Mouse (Mus musculus): Measurements from ENCODE around the gene Elk3.
"Not testable (repeated sequence)": the region's sequence is repeated elsewhere in the genome, so short reads cannot be mapped to it uniquely, and the experiment has no call there.

The Elk3 gene

DNA sequence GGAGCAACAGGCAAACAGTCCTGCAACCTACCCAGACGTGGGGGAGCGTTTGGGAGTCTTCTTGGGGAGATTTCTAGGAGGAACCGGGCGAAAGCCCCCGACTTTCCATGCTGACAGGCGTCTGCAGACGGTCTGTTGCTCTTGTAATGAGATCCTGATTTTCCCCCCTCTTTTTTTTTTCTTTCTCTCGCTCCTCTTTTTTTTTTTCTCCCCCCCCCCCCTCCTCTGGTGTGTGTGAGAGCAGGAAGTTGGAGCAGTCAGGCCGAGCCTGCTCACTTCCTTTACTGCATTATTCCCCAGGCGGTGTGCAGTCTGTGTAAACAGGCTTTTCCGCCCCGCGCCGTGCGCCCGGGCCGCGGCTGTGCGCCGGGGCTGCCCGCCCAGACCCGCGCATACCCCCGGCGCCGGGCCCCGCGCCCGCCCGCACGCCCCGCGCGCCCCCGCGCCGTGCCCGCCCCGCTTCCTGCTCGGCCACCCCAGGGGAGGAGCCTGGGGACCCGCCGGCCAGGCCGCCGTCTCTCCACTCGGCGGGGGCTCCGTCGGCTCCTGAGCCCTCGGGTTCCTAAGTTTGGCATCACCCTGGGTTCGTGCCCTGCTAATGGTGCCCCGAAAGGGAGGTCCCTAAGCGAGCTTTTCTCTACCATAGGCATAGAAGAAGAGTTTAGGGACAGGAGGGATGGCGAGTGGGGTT lies at the start of gene Elk3:
Gene Elk3, minus strand, starts transcription at position 415 of the 691 bp plus-strand sequence.
- peak; percentile 63 for DNase-seq (ENCODE audit: low spot score)

- no peak for DNase-seq (ENCODE audit: low spot score)
Observed at GRCm38 (mm10) chr10:93360623-93361022, 49.7 kb upstream of the Elk3 start.

DNA sequence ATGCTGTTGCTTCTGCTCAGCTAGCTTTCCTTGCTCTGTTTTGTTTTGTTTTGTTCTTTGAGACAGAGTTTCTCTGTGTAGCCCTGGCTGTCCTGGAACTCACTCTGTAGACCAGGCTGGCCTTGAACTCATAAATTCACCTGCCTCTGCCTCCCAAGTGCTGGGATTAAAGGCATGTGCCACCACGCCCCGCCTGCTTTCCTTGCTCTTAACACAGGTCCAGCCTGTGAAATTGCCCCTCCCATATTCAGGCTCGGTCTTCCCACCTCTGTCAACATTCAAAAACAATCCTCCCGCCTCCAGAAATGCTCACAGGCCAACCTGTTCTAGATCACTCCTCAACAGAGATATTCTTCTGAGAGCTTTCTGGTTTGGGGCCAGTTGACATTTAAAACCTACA lies 49.3 kb upstream of the Elk3 start:
- not testable (repeated sequence) for DNase-seq (ENCODE audit: low spot score)

DNA sequence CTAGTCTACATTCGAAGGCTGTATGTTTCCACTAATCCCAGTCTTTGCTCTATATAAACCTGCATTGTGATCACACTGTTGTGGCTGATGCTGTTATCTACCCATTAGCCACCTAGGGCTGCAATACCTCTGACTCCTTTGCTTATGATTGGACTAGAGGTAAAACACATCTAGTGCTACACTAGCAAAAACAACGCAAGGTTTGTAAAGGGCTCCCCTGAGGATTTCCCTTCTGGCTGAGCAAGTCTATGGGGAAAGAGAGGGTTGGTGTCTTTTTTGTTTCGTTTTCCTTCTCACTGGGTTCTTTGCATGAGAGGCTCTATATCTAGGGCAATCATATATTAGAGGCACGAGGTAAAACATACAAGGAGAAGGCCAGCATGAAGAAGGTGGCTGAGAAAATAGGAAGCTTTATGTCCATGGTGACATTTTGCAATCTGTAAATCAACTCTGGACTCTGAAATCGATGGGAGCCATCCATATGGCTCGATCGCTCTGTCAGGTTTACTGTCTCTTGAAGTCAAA lies 48.5 kb upstream of the Elk3 start:
- DNase-seq (ENCODE audit: low spot score), result no peak

DNA sequence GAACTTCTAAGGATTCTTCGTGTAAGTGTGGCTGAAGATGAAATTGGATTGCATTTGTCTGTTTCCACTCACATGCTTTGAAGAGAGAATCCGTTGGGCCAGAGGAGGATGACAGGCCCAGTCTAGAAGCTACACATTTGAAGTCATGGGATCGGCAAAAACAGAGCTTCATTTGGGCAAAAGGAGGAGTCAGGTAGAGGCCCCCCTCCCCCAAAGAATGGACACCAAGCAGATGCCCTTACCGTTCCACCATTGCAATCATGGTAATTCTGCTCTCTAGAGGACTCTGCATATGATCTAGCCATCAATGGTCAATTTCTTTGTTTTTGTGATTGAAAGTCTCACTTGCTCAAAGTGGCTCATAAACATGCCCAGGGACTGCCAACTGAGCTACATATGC lies 47.9 kb upstream of the Elk3 start:
- no peak for DNase-seq (ENCODE audit: low spot score)

GRCm38 (mm10) chr10:93357162-93357561 lies 46.2 kb upstream of the Elk3 start:
- no peak for DNase-seq (ENCODE audit: low spot score)

DNA sequence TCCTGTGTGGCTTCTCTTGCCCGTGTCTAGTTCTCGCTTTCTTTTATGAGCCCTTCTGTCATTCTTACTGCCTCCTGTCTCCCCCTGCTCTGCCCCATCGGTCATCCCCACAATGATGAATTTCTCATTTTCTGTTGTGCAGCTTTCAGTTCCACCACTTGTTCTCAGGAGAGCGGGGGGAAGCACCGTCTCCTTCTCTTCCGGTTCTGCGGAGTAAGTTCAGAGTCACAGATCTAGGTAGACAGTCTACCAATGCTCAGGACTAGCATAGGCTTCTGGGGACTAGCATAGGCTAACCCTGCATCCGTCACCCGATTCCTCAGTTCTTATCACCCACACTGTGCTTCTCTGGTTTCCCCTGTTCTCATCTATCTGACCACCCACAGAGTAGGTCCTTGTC lies 45.2 kb upstream of the Elk3 start:
- peak; percentile 31 for DNase-seq (ENCODE audit: low spot score)

DNA sequence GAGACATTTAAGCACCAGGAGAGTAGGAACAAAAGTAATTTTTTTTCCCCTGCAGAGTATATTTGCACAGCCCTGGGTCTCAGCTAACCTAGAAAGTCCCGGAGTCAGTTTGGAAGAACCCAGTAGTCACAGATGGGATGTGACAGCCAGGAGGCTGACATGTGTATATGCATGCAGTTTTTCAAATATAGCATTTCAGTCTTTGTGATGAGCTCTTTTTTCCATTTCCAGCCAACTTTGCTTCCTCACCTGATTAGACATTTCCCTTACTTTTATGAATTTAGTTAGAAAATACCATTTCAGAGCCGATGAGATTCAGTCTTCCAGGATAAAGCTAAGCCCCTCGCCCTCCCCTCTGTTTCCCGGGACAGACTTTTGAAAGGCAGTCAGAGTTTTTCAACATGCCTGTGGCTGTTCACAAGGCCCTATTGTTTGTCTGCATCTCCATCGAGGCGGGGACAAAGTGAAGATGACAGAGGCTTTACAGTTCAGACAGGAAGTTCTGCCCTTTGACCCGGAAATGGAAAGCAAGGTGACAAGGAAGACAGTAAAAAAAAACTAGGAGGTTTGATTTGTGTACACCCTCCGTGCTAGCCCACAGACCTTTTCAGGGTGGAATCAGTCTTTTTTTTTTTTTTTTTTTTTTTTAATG lies 44.5 kb upstream of the Elk3 start:
- no peak for DNase-seq (ENCODE audit: low spot score)

DNA sequence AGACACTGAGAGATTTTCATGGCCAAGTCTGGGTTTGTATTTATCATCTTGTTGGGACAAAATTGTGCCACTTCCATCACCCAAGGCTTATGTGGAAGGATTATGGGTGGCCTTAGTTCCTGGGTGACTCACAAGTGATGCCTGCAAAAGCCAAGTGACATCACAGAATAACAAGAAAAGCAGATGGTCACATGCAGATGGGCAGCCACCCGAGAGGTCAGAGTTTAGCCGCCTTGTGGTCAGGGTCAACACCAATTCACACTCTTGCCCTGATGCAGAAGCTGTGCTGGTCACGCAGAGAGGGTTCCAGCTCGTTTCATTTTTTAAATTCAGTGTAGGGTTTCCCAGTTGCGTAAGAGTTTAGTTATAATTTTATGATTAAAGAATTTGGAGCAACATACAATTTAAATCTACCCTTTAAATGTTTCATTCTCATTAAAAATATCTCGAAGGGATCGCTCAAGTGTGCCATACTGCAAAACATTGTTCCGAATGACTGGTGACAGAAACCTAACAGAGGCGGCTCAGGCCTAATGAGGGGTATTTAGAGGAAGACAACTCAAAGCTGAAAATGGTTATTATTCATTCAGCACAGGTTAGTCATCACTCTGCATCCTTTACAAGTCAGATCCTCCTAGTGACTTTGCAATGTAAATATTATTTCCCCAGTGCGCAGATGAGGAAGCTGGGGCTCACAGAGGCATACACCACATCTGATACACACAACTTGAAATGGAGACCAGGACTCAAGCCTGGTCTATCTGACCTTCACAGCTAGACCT lies 42.8 kb upstream of the Elk3 start:
- DNase-seq (ENCODE audit: low spot score), result no peak

DNA sequence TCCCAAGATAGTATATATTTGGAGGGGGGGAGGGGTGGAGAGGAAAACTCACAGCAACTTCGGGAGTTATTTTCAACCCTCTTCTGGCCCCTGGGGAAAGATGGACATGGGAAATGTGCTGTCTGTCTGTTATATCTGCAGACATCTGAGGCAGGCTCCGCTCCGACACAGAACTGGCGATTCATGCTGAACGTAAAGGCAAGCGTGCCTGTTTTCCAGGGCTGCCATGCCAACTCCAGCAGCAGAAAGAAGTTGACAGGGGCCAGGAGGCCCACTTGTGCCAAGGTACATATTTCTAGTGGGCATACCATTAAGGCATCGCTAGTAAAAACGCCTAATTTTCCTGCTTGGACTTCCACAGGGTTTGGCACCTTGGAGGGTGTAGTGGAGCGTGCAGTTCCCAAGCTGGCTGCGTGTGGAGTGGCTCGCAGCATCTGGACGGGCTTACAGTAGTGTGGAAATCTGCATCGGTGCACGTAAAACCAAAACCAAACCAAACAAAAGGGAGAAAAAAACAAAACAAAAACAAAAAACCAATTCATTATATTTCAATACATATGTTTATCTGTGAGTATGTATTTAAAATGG lies 37.1 kb upstream of the Elk3 start:
- no peak for DNase-seq (ENCODE audit: low spot score)

DNA sequence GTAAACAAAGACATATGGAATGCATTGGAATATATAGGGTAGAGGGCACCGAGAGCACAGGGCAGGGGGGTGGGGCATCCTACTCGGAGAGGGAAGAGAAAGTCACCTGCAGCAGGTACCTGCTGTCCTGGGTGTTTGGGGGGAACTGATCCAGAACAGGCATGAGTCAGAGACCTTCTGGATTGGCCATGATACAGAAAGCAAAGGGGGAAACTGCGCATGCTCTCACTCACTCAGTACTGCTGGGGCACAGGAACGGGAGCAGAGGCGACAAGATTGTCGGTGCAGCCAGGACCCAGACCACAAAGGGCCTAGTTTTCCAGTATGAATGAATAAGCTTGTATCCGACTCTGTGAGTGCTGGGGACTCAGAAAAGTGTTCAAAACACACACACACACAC lies 36.5 kb upstream of the Elk3 start:
- DNase-seq (ENCODE audit: low spot score), result no peak

DNA sequence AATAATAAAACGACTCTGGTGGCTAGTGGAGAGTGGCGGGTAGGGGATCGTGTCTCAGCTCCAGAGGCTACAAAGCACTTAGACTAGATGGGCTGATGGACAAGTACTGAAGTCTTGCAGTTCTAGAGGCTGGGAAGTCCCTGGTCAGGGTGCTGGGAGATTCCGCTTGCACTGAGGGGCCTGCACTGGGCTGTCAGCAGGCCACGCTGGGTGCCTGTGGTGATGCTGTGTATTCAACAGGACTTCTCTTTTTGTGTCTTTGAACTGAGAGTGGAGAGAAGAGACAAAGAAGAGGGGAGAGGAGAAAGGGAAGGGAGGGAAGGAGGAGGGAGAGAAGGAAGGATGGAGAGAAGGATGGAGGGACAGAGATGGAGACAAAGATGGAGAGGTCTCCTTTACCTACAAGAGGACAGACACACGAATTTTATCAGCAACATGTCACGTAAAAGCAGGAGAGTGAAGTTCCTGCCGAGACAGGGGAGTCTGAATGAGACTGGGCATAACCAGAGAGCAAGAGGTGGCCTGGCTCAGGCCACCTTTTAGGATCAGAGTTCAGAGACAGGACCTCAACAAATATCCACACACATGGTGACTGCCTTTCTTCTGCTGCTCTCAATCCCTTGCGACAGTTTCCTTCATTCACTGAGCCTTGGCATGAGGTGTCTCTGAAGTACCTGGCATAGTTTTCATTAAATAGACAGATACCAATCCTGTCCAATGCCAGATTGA lies 35.4 kb upstream of the Elk3 start:
- DNase-seq (ENCODE audit: low spot score), result no peak

DNA sequence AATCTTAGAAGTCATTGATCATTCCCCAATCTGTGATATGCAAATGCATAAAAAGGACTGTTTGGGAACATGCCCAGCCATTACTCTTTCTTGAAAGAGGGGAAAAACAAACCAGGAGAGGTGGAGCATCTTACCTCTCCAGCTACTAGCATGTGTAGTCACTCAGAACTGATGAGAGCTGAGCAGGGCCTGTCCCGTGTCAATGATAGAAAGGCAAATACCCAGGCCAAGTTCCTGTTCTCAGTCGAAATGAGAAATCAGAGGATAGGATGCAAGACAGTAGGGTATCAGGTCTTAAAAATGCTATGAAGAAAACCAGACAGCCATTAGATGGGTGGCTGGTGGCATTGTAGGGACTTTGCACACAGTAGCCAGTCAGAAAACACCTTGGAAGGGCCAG lies 34.6 kb upstream of the Elk3 start:
- no peak for DNase-seq (ENCODE audit: low spot score)

GRCm38 (mm10) chr10:93343469-93343868 lies 32.5 kb upstream of the Elk3 start:
- no peak for DNase-seq (ENCODE audit: low spot score)

GRCm38 (mm10) chr10:93342986-93343385 lies 32.1 kb upstream of the Elk3 start:
- no peak for DNase-seq (ENCODE audit: low spot score)

GRCm38 (mm10) chr10:93338526-93338925 lies 27.6 kb upstream of the Elk3 start:
- no peak for DNase-seq (ENCODE audit: low spot score)

- DNase-seq (ENCODE audit: low spot score), result no peak
Observed at GRCm38 (mm10) chr10:93336462-93336931, 25.6 kb upstream of the Elk3 start.

DNA sequence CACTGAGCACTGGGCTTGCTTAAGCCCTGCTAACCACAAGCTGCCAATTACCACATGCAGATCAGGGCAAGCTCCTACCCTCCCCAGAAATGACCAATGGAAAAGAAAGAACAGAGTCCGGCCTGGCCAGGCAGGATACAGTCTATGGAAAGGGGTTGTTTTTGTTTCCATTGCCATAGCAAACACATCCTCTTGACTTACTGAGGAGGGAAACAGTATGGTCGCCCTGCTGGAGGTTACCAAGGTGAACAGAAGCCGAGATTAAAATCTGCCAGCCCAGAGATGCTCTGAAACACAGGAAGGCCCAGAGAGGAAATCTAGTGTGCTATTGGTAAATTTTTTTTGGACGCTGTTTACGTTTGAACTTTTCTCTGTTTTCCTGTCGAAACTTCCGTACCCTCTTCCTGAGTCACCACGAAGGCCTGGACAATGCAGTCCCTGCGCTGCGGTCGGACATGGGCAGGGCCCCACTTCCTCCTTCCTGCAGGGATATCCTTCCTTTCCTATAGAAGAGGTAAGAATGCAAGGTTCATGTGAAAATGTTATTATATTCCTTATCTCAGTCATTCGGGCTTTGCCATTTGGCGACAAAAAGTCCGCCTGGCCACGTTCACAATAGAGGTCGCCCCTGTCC lies 25.0 kb upstream of the Elk3 start:
- DNase-seq (ENCODE audit: low spot score), result peak; percentile 59

DNA sequence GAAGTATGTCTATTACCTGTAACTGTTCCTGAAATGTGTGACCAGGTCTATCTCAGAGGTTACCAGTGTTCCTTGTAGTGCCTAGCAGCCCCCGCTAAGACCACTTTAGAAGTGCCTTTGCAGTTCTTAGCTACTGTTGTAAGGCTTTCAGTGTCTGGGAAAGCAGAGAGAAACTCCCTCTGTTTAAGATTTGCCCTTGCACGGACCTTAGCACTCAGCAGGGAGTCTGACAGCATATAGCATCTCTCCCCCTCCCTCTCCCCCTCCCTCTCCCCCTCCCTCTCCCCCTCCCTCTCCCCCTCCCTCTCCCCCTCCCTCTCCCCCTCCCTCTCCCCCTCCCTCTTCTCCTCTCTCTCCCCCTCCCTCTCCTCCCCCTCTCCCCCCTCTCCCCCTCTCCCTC lies 24.1 kb upstream of the Elk3 start:
- DNase-seq (ENCODE audit: low spot score), result no peak

DNA sequence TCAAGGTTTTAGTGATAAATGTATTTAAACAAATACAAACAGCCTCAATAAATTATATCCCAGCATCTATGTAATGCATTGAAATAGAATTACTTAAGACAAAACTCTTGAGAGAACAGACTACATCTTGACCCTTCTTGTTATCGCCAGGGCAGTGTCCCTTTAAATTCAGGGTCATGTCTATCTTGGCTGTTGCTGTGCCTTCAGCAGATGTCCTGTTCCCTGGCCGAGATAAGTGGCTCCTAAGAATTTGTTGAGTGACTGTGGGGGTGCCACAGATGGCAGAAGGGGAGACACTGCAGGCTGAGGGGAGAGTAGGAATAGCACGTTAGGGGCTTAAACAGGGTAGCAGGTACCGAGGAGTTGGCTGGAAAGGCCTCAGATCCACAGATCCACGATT lies 22.3 kb upstream of the Elk3 start:
- DNase-seq (ENCODE audit: low spot score), result no peak

GRCm38 (mm10) chr10:93332261-93332809 lies 21.4 kb upstream of the Elk3 start:
- no peak for DNase-seq (ENCODE audit: low spot score)

All from T-cell, adult 2 months (primary cell).